Mouse (Mus musculus): ENCODE measurements at regions not wholly inside any gene's neighbourhood (a gene's known extent, or its start where the extent isn't known, plus 50 kb on each side); places are given as distances from the start of the nearest gene placed in this dataset.

DNA sequence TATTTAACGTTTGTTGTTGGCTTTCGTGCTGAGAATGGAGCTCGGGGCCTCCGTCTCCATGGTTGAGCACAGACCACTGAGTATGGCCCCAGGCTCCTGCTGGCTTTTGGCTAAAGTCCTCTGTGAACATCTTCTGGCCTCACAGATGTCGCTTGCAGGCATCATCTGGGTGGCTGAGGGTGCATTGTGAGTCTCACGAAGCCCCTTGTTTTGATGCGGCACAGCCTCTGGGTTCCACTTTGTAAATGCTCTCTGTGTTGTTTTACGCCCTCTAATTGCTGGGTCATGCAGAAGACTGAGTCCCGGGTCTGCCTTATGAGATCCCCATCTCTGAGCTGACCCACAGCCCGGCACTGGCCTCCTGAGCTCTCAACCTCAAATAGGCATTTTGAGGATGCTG is 84.5 kb downstream of the Cryba4 start:
- ATAC-seq (ENCODE audit: low TSS enrichment) = no peak

DNA sequence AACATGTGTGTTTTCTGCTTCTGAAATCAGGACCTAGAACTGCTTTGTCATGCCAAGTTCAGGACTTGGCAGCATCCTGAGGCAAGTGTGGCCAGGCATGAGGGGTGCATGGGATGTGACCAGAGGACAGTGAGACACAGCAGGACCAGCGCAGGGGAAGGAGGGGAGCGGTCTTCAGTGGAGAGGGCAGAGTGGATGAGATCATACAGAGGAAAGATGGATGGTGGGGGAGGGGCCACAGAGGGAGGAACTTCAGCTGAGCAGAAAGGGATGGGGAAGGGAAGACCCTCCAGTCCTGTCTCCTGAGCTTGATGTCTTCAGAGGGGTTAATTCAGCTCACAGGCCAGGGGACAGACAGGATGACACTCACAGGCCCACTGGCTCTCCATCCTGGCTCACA is 81.0 kb downstream of the Cryba4 start:
- no peak for ATAC-seq (ENCODE audit: low TSS enrichment)

DNA sequence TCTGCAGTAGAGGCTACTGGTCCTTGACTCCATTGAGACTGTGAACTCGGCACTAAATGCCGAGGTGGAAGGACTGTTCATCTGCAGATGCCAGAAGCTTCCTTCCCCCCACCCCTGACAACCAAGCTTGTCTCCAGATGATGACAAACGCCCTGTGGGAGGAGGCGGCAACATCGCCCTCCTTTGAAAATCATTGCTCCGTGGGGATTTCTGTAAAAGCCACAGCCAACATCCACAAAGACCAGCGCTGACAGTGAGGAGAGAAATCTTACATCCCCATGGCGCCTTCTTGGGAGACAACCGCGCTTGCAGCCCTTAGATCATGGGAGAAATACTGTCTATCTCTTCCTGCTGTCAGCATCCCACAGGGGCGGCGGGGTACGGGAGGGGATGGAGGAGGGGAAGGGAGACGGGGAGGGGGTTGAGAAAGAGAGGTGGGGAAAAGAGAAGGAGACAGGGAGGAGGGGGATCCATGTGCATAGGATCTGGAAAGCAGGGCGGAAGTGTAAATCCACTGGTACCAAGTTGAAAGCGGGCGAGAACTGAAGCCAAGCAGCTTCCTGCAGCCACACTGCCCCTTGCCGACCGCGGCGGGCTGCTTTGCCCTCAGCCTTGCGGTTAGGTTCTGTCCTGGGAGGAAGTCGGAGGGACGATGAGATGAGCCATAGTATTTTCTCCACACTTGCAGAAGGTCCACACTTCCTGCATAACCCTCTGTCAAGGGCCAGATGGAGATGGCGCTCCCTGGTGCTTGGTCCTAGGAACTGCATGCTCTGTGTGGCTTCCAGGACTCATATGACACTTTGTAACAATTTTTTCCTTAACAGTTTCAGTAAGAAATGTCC is 72.9 kb downstream of the Cryba4 start:
- 0 out of 2 replicates have a peak, but pooled peaks have one; percentile 23 for ATAC-seq (ENCODE audit: low TSS enrichment)

- ATAC-seq (ENCODE audit: low TSS enrichment) = no peak
Measured at GRCm38 (mm10) chr5:112182775-112183174, 69.5 kb downstream of the Cryba4 start.

- no peak for ATAC-seq (ENCODE audit: low TSS enrichment)
Measured at GRCm38 (mm10) chr5:112195667-112196066, 56.7 kb downstream of the Cryba4 start.
